Mouse (Mus musculus): ENCODE measurements around the gene Heatr1. TPM values are rescaled to one million over a fixed set of nuclear protein-coding genes. Genes with fewer than 3 reads are reported as not detected.
"Not testable (repeated sequence)": the region's sequence is repeated elsewhere in the genome, so short reads cannot be mapped to it uniquely, and the experiment has no call there.

The Heatr1 gene
- total RNA-seq, 2 experiments from 2014 or later = 15.8 to 16.4 TPM

- no peak for DNase-seq
These were observed 60.0 kb downstream of the Heatr1 start for GRCm38 (mm10) chr13:12454686-12455390.

- DNase-seq = no peak
These were observed 61.9 kb downstream of the Heatr1 start for GRCm38 (mm10) chr13:12456711-12457110.

GRCm38 (mm10) chr13:12460443-12460842 lies 65.6 kb downstream of the Heatr1 start:
- peak; percentile 69 to 82 for DNase-seq

- DNase-seq = peak; percentile 97
These were observed 66.3 kb downstream of the Heatr1 start for GRCm38 (mm10) chr13:12460881-12461729.

DNA sequence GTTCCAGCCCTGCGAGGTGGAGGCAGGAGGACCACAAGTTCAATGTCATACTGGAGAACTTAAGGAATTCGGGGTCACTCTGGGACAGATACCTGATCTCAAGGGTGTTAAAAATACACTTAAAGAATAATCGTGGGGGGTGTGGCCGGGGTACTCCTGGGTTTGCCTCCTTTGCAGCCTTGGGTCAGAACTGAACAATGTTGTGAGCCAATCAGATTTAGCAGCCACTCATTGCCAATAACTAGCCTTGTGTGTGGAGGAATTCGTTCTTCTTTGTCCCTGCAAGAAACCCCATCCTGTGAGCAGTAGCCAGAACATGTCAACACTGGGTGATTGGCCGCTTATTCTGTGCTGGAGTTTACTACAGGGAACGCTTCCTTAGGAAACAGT lies 66.9 kb downstream of the Heatr1 start:
- no peak for DNase-seq

- DNase-seq = no peak
These were observed 67.8 kb downstream of the Heatr1 start for GRCm38 (mm10) chr13:12462623-12463022.

DNA sequence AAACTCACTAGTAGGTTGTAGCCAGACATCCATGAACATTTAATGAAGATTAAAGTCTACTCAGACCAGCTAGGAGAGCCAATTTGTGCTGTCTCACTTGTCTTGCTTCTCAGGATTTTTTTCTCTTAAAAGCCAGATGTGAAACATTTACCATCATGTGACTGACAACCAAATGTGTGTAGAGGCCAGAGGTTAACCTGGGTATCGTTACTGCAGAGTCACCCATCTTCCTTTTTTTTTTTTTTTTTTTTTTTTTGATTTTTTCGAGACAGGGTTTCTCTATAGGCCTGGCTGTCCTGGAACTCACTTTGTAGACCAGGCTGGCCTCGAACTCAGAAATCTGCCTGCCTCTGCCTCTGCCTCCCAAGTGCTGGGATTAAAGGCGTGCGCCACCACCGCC lies 69.3 kb downstream of the Heatr1 start:
- DNase-seq = not testable (repeated sequence)

DNA sequence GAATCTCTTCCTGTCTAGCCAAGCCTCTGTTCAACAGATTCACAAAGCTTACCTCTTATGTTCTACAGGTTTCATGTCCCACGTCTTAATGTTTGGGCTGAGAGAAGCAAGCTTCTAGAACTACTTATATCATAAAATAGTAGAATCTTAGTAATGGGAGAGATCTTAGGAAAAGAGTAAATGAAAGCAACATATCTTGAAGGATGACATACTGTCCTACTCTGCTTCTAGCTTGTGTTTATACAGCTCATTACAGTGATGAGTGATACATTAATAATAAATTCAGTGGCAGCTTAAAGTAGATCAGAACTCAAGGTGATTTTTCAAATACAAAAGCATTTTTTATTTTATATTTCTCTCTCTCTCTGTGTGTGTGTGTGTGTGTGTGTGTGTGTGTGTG lies 70.0 kb downstream of the Heatr1 start, which contains the start of gene Lgals8:
TSS of gene Lgals8 (minus strand) at position 101 of the 400 bp plus-strand sequence.
- no peak for DNase-seq

DNA sequence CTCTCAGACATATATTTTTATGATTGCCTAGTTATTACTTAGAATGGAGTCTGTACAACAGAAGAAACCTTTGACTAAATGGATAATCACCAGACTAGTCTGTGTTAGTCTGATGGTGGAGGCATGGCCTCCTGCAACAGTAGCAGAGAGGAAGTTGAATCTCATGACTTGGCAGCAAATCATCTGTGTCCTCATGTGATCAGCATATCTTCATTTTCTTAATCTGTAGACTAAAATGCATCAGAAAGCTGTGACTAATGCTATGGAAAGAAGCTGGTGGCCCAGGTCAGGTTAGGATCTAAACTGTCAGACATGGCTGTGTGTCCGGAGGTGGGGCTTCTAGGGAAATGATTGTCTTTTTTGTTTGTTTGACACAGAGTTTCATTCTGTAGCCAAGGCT lies 73.7 kb downstream of the Heatr1 start:
- DNase-seq = peak; percentile 24 to 43

GRCm38 (mm10) chr13:12473724-12474378 lies 79.0 kb downstream of the Heatr1 start:
- DNase-seq = peak; percentile 65 to 90

DNA sequence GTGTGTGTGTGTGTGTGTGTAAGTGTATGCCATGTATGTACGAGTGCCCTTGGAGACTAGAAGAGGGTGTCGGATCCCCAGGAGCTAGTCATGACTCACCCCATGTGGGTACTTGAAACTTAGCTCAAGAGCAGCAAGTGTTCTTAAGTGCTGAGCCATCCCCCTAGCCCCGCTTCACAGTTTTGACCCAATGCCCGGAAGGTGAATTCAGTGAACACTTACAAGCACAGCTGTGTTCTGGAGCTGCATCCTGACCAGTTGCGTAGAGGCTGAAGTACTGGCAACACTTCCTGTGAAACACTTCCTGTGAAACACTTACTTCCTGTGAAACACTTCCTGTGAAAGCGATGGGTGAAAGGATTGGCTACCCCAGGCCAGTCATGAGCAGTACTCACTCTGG lies 80.4 kb downstream of the Heatr1 start:
- no peak for DNase-seq

DNA sequence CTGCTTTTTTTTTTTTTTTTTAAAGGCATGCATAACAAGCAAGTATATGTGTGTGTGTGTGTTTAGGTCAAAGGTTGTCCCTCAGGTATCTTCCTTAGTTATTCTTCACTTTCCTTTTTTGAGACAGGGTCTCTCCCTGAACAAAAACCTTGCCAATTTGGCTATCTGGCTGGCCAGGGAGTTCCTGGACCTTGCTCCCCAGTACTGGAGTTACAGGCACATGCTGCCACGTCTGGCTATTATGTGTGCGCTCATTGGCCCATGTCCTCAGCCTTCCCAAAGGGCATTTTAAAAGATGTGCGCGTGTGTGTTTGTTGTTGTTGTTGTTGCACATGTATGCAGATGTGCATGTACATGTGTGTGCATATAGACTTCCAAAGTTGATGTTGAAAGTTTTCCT lies 82.1 kb downstream of the Heatr1 start:
- no peak for DNase-seq

DNA sequence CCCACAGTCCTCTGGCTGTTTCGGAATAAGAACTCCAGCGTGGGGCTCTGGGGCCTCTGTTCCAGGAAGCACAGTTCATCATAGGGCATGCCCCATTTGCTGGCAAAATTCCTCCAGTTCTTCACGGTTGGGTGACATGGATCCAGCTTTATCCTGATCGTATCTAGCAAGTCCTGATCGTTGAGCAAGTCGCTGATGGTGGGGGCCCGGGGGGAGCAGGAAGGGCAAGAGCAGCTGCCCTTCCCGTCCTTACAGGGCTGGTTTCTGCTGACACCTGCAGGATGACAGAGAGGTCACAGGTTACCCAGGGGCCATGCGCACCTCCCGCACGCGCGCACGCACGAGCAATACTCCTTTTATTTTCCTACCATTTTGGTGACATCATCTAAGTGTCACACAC lies 83.5 kb downstream of the Heatr1 start:
- no peak for DNase-seq

DNA sequence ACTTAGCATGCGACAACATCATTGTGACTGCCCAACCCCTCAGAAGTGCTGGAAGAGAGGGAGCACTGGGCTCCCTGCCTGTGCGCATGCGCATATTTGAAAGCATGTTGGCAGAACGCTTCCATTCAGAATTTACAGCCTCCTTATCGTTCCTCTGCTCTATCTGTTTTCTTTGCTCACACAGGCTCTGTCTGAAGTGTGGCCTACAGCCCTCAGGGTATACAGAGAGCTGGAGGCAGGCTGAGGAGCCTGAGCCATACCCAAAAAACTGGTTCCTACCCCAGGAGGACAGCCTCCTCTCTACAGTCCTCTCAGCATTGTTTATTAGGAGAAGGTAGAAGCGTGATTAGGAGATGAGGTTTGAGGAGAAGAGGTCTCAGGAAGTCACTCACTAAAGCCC lies 85.0 kb downstream of the Heatr1 start:
- DNase-seq = no peak

DNA sequence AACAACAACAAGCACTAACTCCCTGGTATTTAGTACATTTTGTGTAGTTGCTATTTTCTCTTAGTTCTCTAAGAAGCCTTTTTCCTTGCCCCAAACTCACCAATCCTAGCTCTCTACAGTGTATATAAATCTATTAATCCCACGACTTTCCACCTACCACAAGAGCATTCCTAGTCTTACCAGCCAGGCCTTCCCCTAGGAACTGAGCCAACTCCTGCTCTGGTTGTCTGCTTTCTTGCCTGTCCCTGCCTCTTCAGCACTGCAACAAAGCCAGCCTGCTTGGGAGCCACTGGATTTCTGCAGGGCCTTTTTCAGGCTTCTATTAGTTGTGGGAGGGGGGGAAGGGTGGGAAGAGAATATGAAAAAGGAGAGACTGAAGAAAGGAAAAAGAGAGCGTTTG lies 90.4 kb downstream of the Heatr1 start:
- DNase-seq = no peak

DNA sequence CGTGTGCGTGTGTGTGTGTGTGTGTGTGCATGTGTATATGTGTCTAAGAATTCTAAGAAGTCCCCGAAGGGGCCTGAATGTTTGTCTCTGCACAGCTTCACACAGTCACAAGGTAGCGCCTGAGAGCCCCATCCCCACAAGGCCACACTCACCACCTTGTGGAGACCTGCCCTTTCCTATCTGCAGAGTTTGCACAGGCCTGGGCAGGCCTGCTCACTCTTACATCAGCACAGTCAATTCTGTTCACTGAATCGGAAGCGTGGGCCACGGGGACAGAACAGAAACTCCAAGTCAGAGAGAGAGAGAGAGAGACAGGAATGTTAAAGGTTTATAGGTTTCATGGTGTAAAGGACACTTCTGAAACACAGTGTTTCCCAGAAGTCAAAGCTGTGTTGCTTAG lies 90.8 kb downstream of the Heatr1 start:
- DNase-seq = no peak

Other genes with a start within 250 kb of the Heatr1 start
- gene Mtr, start 136.9 kb upstream of the Heatr1 start, total RNA-seq (2021) = 100 to 1,000 TPM in 1 of 2 experiments, 10 to 100 TPM in 1; 95.0 to 113 TPM
- 1,000 to 10,000 TPM; 1,714 to 1,786 TPM for gene Actn2, start 54.3 kb upstream of the Heatr1 start, total RNA-seq (2021)
- gene Lgals8, start 69.9 kb downstream of the Heatr1 start, total RNA-seq (2021) = 10 to 100 TPM; 33.8 to 40.0 TPM
- gene Edaradd, start 125.4 kb downstream of the Heatr1 start, total RNA-seq (2021) = under 1 TPM; 0.05 to 0.13 TPM
- gene Ero1lb, start 170.8 kb downstream of the Heatr1 start, total RNA-seq (2021) = 1 to 10 TPM; 2.5 to 3.3 TPM